Mouse (Mus musculus) MEL (cell line): ENCODE results near the gene Fxyd7. TPM values are rescaled to one million over a fixed set of nuclear protein-coding genes. Genes with fewer than 3 reads are reported as not detected.

ENCODE experiments used
- DNase-seq: peaks from one replicate; pipeline ENCODE4 v3.0.0; 2011; ENCODE audit warnings: low read depth, low spot score
- H3K27ac ChIP-seq: 2 replicates; pipeline ENCODE4 v1.5.1; 2012; ENCODE audit warnings: low read depth, mild to moderate bottlenecking, control low read depth, low read length, moderate library complexity; ENCODE audit not compliant: control insufficient read depth
- H3K27me3 ChIP-seq, 2 experiments: fragments of 150-350 bp in 1 of 2; sonication (generic) in 1 of 2; 2 replicates each; pipeline ENCODE4 v1.6.1; 2012; ENCODE audit warnings: low read length in 2 of 2, mild to moderate bottlenecking in 2 of 2, improper control_type of control experiment in 1 of 2, moderate library complexity in 1 of 2; ENCODE audit not compliant: insufficient read depth in 2 of 2, control insufficient read depth in 1 of 2
- H3K36me3 ChIP-seq, 2 experiments: 2 replicates each; pipeline ENCODE4 v1.6.1; 2012 to 2014; ENCODE audit warnings: low read length in 2 of 2, improper control_type of control experiment in 1 of 2, inconsistent platforms in 1 of 2, mild to moderate bottlenecking in 1 of 2; ENCODE audit not compliant: insufficient read depth in 2 of 2, control insufficient read depth in 1 of 2
- H3K4me1 ChIP-seq, 2 experiments: fragments of 150-350 bp in 1 of 2; sonication (generic) in 1 of 2; 2 replicates each; pipeline ENCODE4 v1.6.1; 2012; ENCODE audit warnings: low read length in 2 of 2, improper control_type of control experiment in 1 of 2, mild to moderate bottlenecking in 1 of 2; ENCODE audit not compliant: insufficient read depth in 2 of 2, control insufficient read depth in 1 of 2
- H3K4me3 ChIP-seq, 2 experiments: fragments of 150-350 bp in 1 of 2; sonication (generic) in 1 of 2; 2 replicates each; pipeline ENCODE4 v1.5.1; 2012; ENCODE audit warnings: low read depth in 2 of 2, low read length in 2 of 2, mild to moderate bottlenecking in 2 of 2, moderate library complexity in 2 of 2, control low read depth in 1 of 2, improper control_type of control experiment in 1 of 2; ENCODE audit not compliant: control insufficient read depth in 1 of 2, insufficient read depth in 1 of 2
- H3K79me2 ChIP-seq: 2 replicates; pipeline ENCODE4 v1.6.1; 2012; ENCODE audit warnings: mild to moderate bottlenecking, low read length, moderate library complexity; ENCODE audit not compliant: control insufficient read depth, poor library complexity, insufficient read depth
- H3K9ac ChIP-seq: 2 replicates; pipeline ENCODE4 v1.6.1; 2012; ENCODE audit warnings: low read depth, mild to moderate bottlenecking, control low read depth, low read length, moderate library complexity; ENCODE audit not compliant: control insufficient read depth, poor library complexity, severe bottlenecking
- H3K9me3 ChIP-seq: fragments of 150-350 bp; sonication (generic); replicated peaks from 2 replicates; pipeline ENCODE4 v1.6.1; 2012; ENCODE audit warnings: mild to moderate bottlenecking, low read length, improper control_type of control experiment, moderate library complexity; ENCODE audit not compliant: insufficient read depth
- BHLHE40 ChIP-seq: IDR thresholded peaks from 2 replicates; pipeline ENCODE4 v1.6.1; 2012; ENCODE audit warnings: low read depth, mild to moderate bottlenecking, inconsistent platforms, low read length, improper control_type of control experiment, borderline replicate concordance
- CHD2 ChIP-seq: IDR thresholded peaks from 2 replicates; pipeline ENCODE4 v1.6.1; 2011; ENCODE audit warnings: low read length, improper control_type of control experiment
- CTCF ChIP-seq, 3 experiments: IDR thresholded peaks in 2 of 3; conservative IDR thresholded peaks in 1 of 3; 2 replicates each; pipeline ENCODE4 v1.5.1; 2011 to 2012; ENCODE audit warnings: low read length in 3 of 3, low read depth in 2 of 3, mild to moderate bottlenecking in 2 of 3, improper control_type of control experiment in 1 of 3, inconsistent platforms in 1 of 3, mixed read lengths in 1 of 3, moderate library complexity in 1 of 3; ENCODE audit not compliant: control insufficient read depth in 1 of 3, insufficient read depth in 1 of 3, poor library complexity in 1 of 3, severe bottlenecking in 1 of 3
- ELF1 ChIP-seq: IDR thresholded peaks from 2 replicates; pipeline ENCODE4 v1.6.1; 2014; ENCODE audit warnings: low read depth, mild to moderate bottlenecking, inconsistent platforms, low read length, improper control_type of control experiment, moderate library complexity
- EP300 ChIP-seq, 2 experiments: IDR thresholded peaks; 2 replicates each; pipeline ENCODE4 v1.6.1; 2011; ENCODE audit warnings: improper control_type of control experiment in 2 of 2, low read length in 2 of 2, low read depth in 1 of 2, mild to moderate bottlenecking in 1 of 2
- ETS1 ChIP-seq: IDR thresholded peaks from 2 replicates; pipeline ENCODE4 v1.6.1; 2012; ENCODE audit warnings: low read depth, mild to moderate bottlenecking, inconsistent platforms, low read length, improper control_type of control experiment, moderate library complexity
- GABPA ChIP-seq: IDR thresholded peaks from 2 replicates; pipeline ENCODE4 v1.6.1; 2012; ENCODE audit warnings: low read depth, mild to moderate bottlenecking, inconsistent platforms, low read length, improper control_type of control experiment, moderate library complexity
- GATA1 ChIP-seq: IDR thresholded peaks from 2 replicates; pipeline ENCODE4 v1.6.1; 2011; ENCODE audit warnings: low read depth, low read length, improper control_type of control experiment
- HCFC1 ChIP-seq: IDR thresholded peaks from 2 replicates; pipeline ENCODE4 v1.6.1; 2012; ENCODE audit warnings: low read depth, mild to moderate bottlenecking, inconsistent platforms, low read length, improper control_type of control experiment, moderate library complexity
- KAT2A ChIP-seq: conservative IDR thresholded peaks from 2 replicates; pipeline ENCODE4 v1.6.1; 2012; ENCODE audit warnings: low read depth, low read length, improper control_type of control experiment, inconsistent platforms
- MAZ ChIP-seq: IDR thresholded peaks from 2 replicates; pipeline ENCODE4 v1.6.1; 2012; ENCODE audit warnings: low read depth, mild to moderate bottlenecking, inconsistent platforms, low read length, improper control_type of control experiment
- MEF2A ChIP-seq: IDR thresholded peaks from 2 replicates; pipeline ENCODE4 v1.6.1; 2014; ENCODE audit warnings: low read depth, mild to moderate bottlenecking, inconsistent platforms, low read length, improper control_type of control experiment; ENCODE audit not compliant: poor library complexity, insufficient replicate concordance, severe bottlenecking; ENCODE audit errors: extremely low read depth
- MYB ChIP-seq: IDR thresholded peaks from 2 replicates; pipeline ENCODE4 v1.6.1; 2011; ENCODE audit warnings: mild to moderate bottlenecking, low read depth, low read length, improper control_type of control experiment
- NELFE ChIP-seq: IDR thresholded peaks from 2 replicates; pipeline ENCODE4 v1.6.1; 2011; ENCODE audit warnings: low read depth, low read length, improper control_type of control experiment
- POLR2A ChIP-seq, 2 experiments: IDR thresholded peaks; 2 replicates each; pipeline ENCODE4 v1.6.1; 2011 to 2012; ENCODE audit warnings: low read length in 2 of 2, mild to moderate bottlenecking in 2 of 2, control low read depth in 1 of 2, improper control_type of control experiment in 1 of 2, low read depth in 1 of 2, moderate library complexity in 1 of 2; ENCODE audit not compliant: control insufficient read depth in 1 of 2, insufficient read depth in 1 of 2, poor library complexity in 1 of 2
- POLR2AphosphoS2 ChIP-seq: IDR thresholded peaks from 2 replicates; pipeline ENCODE4 v1.6.1; 2011; ENCODE audit warnings: low read length, improper control_type of control experiment
- TCF12 ChIP-seq: IDR thresholded peaks from 2 replicates; pipeline ENCODE4 v1.6.1; 2014; ENCODE audit warnings: low read depth, mild to moderate bottlenecking, inconsistent platforms, low read length, improper control_type of control experiment, moderate library complexity
- UBTF ChIP-seq: IDR thresholded peaks from 2 replicates; pipeline ENCODE4 v1.6.1; 2012; ENCODE audit warnings: low read depth, mild to moderate bottlenecking, inconsistent platforms, low read length, improper control_type of control experiment, moderate library complexity, borderline replicate concordance; ENCODE audit not compliant: insufficient read depth
- USF1 ChIP-seq: IDR thresholded peaks from 2 replicates; pipeline ENCODE4 v1.6.1; 2014; ENCODE audit warnings: low read depth, mild to moderate bottlenecking, inconsistent platforms, low read length, improper control_type of control experiment, moderate library complexity
- USF2 ChIP-seq, 2 experiments: IDR thresholded peaks; 2 replicates each; pipeline ENCODE4 v1.6.1; 2011 to 2012; ENCODE audit warnings: improper control_type of control experiment in 2 of 2, low read length in 2 of 2, borderline replicate concordance in 1 of 2, inconsistent platforms in 1 of 2, low read depth in 1 of 2, mild to moderate bottlenecking in 1 of 2; ENCODE audit not compliant: insufficient read depth in 1 of 2
- ZKSCAN1 ChIP-seq: IDR thresholded peaks from 2 replicates; pipeline ENCODE4 v1.6.1; 2012; ENCODE audit warnings: low read depth, mild to moderate bottlenecking, inconsistent platforms, low read length, improper control_type of control experiment, moderate library complexity
- ZMIZ1 ChIP-seq: IDR thresholded peaks from 2 replicates; pipeline ENCODE4 v1.6.1; 2012; ENCODE audit warnings: low read depth, mild to moderate bottlenecking, inconsistent platforms, low read length, improper control_type of control experiment, moderate library complexity
- ZNF384 ChIP-seq: IDR thresholded peaks from 2 replicates; pipeline ENCODE4 v1.6.1; 2012; ENCODE audit warnings: low read depth, mild to moderate bottlenecking, inconsistent platforms, low read length, improper control_type of control experiment
- polyA plus RNA-seq, 2 experiments: library from polyadenylated mRNA; stranded (reverse) in 1 of 2; unstranded in 1 of 2; fragments of >175 nt in 1 of 2; fragments of >200 nt in 1 of 2; gene quantifications; 2 replicates each; pipeline versions ENCODE4 v1.2.1 to v1.2.4; 2012; ENCODE audit warnings: low replicate concordance in 2 of 2, low read depth in 1 of 2; ENCODE audit not compliant: insufficient read length in 2 of 2, insufficient read depth in 1 of 2, missing spikeins in 1 of 2
- total RNA-seq: library from RNA; depleted of rRNA; stranded (reverse); fragments of 300-350 nt; gene quantifications from 2 replicates; pipeline ENCODE4 v1.2.3, GENCODE M21; 2012

The Fxyd7 gene
- total and polyA plus RNA-seq, 3 experiments = 0.11 TPM; not detected in 2

GRCm38 (mm10) chr7:31089721-31090120 lies 38.5 kb upstream of the Fxyd7 start:
- no peaks in the 10 kb centered on the region for H3K9me3 ChIP-seq
- no peaks in the 10 kb centered on the region for H3K4me1 ChIP-seq
- no peaks in the 10 kb centered on the region for H3K79me2 ChIP-seq
- no peak for DNase-seq
- no peak for TF ChIP-seq USF1
- TF ChIP-seq NELFE = no peak
- TF ChIP-seq ZNF384 = no peak
- no peak for TF ChIP-seq USF2 (IDR thresholded peaks at IDR 0.05; ENCODE audit: borderline replicate concordance in 1 of 2, insufficient read depth in 1 of 2, low read depth in 1 of 2, low read length in 2 of 2)
- no peak overlapping the region for H3K27ac ChIP-seq
- H3K36me3 ChIP-seq = no peaks in the 10 kb centered on the region
- H3K4me3 ChIP-seq = no peak overlapping the region
- peaks cover 0 to 2% of the 10 kb centered on the region in 2 experiments; a peak in 3 of 4 replicates for H3K27me3 ChIP-seq
- no peak overlapping the region for H3K9ac ChIP-seq

GRCm38 (mm10) chr7:31088206-31088605 lies 36.9 kb upstream of the Fxyd7 start:
- Histone ChIP-seq H3K27ac (no peak overlapping the region), H3K27me3 (peaks cover 0 to 2% of the 10 kb centered on the region in 2 experiments; a peak in 3 of 4 replicates), H3K4me3 (no peak overlapping the region), H3K9me3 (no peaks in the 10 kb centered on the region), H3K36me3 (no peaks in the 10 kb centered on the region), H3K4me1 (no peaks in the 10 kb centered on the region), H3K79me2 (no peaks in the 10 kb centered on the region), H3K9ac (no peak overlapping the region)
- DNase-seq = no peak
- TF ChIP-seq USF2 (IDR thresholded peaks at IDR 0.05; ENCODE audit: borderline replicate concordance in 1 of 2, insufficient read depth in 1 of 2, low read depth in 1 of 2, low read length in 2 of 2) = no peak
- TF ChIP-seq NELFE = no peak
- TF ChIP-seq USF1 = no peak
- no peak for TF ChIP-seq CHD2
- no peak for TF ChIP-seq GATA1
- TF ChIP-seq ZNF384 = no peak
- no peak for TF ChIP-seq MYB
- no peak for TF ChIP-seq POLR2A (IDR thresholded peaks at IDR 0.05; ENCODE audit: control insufficient read depth in 1 of 2, insufficient read depth in 1 of 2, low read depth in 1 of 2, low read length in 2 of 2, poor library complexity in 1 of 2)
- no peak for TF ChIP-seq ELF1

GRCm38 (mm10) chr7:31087262-31087661 lies 36.0 kb upstream of the Fxyd7 start:
- no peak overlapping the region for H3K4me3 ChIP-seq
- peaks cover 0 to 6% of the 10 kb centered on the region in 2 experiments; a peak in 3 of 4 replicates for H3K27me3 ChIP-seq
- no peak overlapping the region for H3K27ac ChIP-seq
- DNase-seq = no peak
- TF ChIP-seq MYB (no peak), BHLHE40 (no peak), ZMIZ1 (no peak), POLR2AphosphoS2 (no peak), ZKSCAN1 (no peak), TCF12 (no peak), KAT2A (no peak), CTCF (IDR thresholded peaks at IDR 0.05 in 2 of 3, conservative IDR thresholded peaks at IDR 0.05 in 1 of 3; ENCODE audit: control insufficient read depth in 1 of 3, insufficient read depth in 1 of 3, low read depth in 2 of 3, low read length in 3 of 3, poor library complexity in 1 of 3, severe bottlenecking in 1 of 3) (no peak), MEF2A (no peak), GABPA (no peak), HCFC1 (no peak), EP300 (IDR thresholded peaks at IDR 0.05; ENCODE audit: low read depth in 1 of 2, low read length in 2 of 2) (no peak), UBTF (no peak), MAZ (no peak), ETS1 (no peak), GATA1 (no peak)
- no peaks in the 10 kb centered on the region for H3K4me1 ChIP-seq
- no peak overlapping the region for H3K9ac ChIP-seq
- no peaks in the 10 kb centered on the region for H3K79me2 ChIP-seq
- no peaks in the 10 kb centered on the region for H3K9me3 ChIP-seq
- H3K36me3 ChIP-seq = no peaks in the 10 kb centered on the region
